In genomic region chr2:30285416-30286181, GRCm38 (mm10) we compare ENCODE assay signal across 8 mouse cellular contexts. TPM values are rescaled to one million over a fixed set of nuclear protein-coding genes. Genes with fewer than 3 reads are reported as not detected.
DNase-seq lines count a peak whose midpoint lies in the region; ATAC-seq and TF ChIP-seq lines count a peak whose summit lies in the region.

No protein-coding gene starts in this region.

- no peaks in the 10 kb centered on the region for H3K9me3 ChIP-seq in embryonic facial prominence, embryonic 14.5 days (ENCODE audit: control insufficient read depth, low read length)
- H3K9me3 ChIP-seq in hindbrain, embryonic 13.5 days = no peaks in the 10 kb centered on the region
- no peaks in the 10 kb centered on the region for H3K9me3 ChIP-seq in megakaryocyte, embryonic 14.5 days

- intact Hi-C loops in gastrocnemius, adult 2 months (cut with DNase I) = loop anchor here (5.0 kb wide), 1 partner anchor 72 kb away; the partner anchor contains the start of gene Sh3glb2

- H3K4me3 ChIP-seq in gastrocnemius, adult 2 months = peak overlapping the region; percentile 99
- H3K4me3 ChIP-seq in embryonic facial prominence, embryonic 14.5 days (ENCODE audit: low read depth, low read length) = peak overlapping the region; percentile 95
- H3K4me3 ChIP-seq in hindbrain, embryonic 13.5 days = peak overlapping the region; percentile 98
- H3K4me3 ChIP-seq in megakaryocyte, embryonic 14.5 days (replicated peaks) = peak overlapping the region; percentile 99

- peak overlapping the region; percentile 95 for H3K9ac ChIP-seq in embryonic facial prominence, embryonic 14.5 days (ENCODE audit: low read depth, low read length)
- peak overlapping the region; percentile 94 for H3K9ac ChIP-seq in hindbrain, embryonic 13.5 days

- TF ChIP-seq CTCF in gastrocnemius, adult 2 months (IDR thresholded peaks at IDR 0.05) = no peak

- H3K36me3 ChIP-seq in embryonic facial prominence, embryonic 14.5 days (ENCODE audit: control insufficient read depth, insufficient read depth, low read length) = 0 out of 2 replicates have a peak, but pooled peaks cover 3% of the 10 kb centered on the region
- H3K36me3 ChIP-seq in hindbrain, embryonic 13.5 days = peaks cover 18% of the 10 kb centered on the region
- H3K36me3 ChIP-seq in megakaryocyte, embryonic 14.5 days (replicated peaks; ENCODE audit: low read length) = peaks cover 23% of the 10 kb centered on the region

- H3K4me2 ChIP-seq in embryonic facial prominence, embryonic 14.5 days (ENCODE audit: low read depth, low read length) = peak overlapping the region; percentile 93
- peak overlapping the region; percentile 85 for H3K4me2 ChIP-seq in hindbrain, embryonic 13.5 days

- H3K27me3 ChIP-seq in embryonic facial prominence, embryonic 14.5 days (replicated peaks; ENCODE audit: control insufficient read depth, insufficient read depth, low read length) = no peaks in the 10 kb centered on the region
- H3K27me3 ChIP-seq in hindbrain, embryonic 13.5 days = no peaks in the 10 kb centered on the region
- H3K27me3 ChIP-seq in megakaryocyte, embryonic 14.5 days (replicated peaks) = no peaks in the 10 kb centered on the region

- H3K4me1 ChIP-seq in embryonic facial prominence, embryonic 14.5 days (ENCODE audit: control insufficient read depth, insufficient read depth, low read length) = peaks cover 15% of the 10 kb centered on the region
- H3K4me1 ChIP-seq in hindbrain, embryonic 13.5 days (replicated peaks) = peaks cover 26% of the 10 kb centered on the region
- H3K4me1 ChIP-seq in megakaryocyte, embryonic 14.5 days = peaks cover 52% of the 10 kb centered on the region

- H3K27ac ChIP-seq in gastrocnemius, adult 2 months = peak overlapping the region; percentile 92
- H3K27ac ChIP-seq in embryonic facial prominence, embryonic 14.5 days (replicated peaks; ENCODE audit: low read depth, low read length) = peak overlapping the region; percentile 28; the same call in 1 of the 2 replicates
- H3K27ac ChIP-seq in hindbrain, embryonic 13.5 days = peak overlapping the region; percentile 73

- peak; percentile 20 for ATAC-seq in CD4-positive, CD25-positive, alpha-beta regulatory T cell, adult 4 months
- ATAC-seq in embryonic facial prominence, embryonic 14.5 days (ENCODE audit: low read depth) = peak; percentile 54
- peak; percentile 78 for ATAC-seq in hindbrain, embryonic 13.5 days (ENCODE audit: low FRiP score)

- WGBS in embryonic facial prominence, embryonic 14.5 days = 15% methylated on average over 36 of the region's 38 CpGs
- 17% methylated on average over 38 of the region's 38 CpGs for WGBS in hindbrain, embryonic 13.5 days

- DNase-seq in gastrocnemius, adult 2 months = peak; percentile 32
- no peak for DNase-seq in gastrocnemius, postnatal 10 days
- DNase-seq in embryonic facial prominence, embryonic 14.5 days (ENCODE audit: low spot score) = no peak
- DNase-seq in adrenal gland, adult 8-10 months = no peak
- no peak for DNase-seq in cerebellum, postnatal 36 days

RNA-seq across cellular contexts. Expression of gene Dolk, which starts 0.5 kb away (rescaled TPM):
- 10 to 100 TPM; 20.2 to 21.0 TPM for total RNA-seq in gastrocnemius, adult 2 months (2021)
- 10 to 100 TPM; 17.3 to 18.3 TPM for total RNA-seq in gastrocnemius, postnatal 10 days (2021)
- 10 to 100 TPM; 11.3 to 12.8 TPM for polyA plus RNA-seq in CD4-positive, CD25-positive, alpha-beta regulatory T cell, adult 4 months (2017; shearing (Covaris generic))
- polyA plus RNA-seq in embryonic facial prominence, embryonic 14.5 days (2014; fragmentation: Nextera tagmentation; extraction: Ambion mirVana) = 30.2 and 30.8 TPM in 2 replicates
- 33.7 TPM in 2 replicates for polyA plus RNA-seq in hindbrain, embryonic 13.5 days (2015; fragmentation: Nextera tagmentation; extraction: Ambion mirVana)
- polyA plus RNA-seq in megakaryocyte, embryonic 14.5 days (2012; ENCODE audit: insufficient read depth, low replicate concordance) = 1.9 and 7.1 TPM in 2 replicates
- 10 to 100 TPM; 31.2 to 42.7 (median 37.6) TPM for total RNA-seq in adrenal gland, adult 8-10 months (2022)

RNA-seq across cellular contexts. Expression of gene Nup188, which starts 0.6 kb away (rescaled TPM):
- 1 to 10 TPM; 8.4 to 9.9 TPM for total RNA-seq in gastrocnemius, adult 2 months (2021)
- 10 to 100 TPM; 15.9 to 18.1 TPM for total RNA-seq in gastrocnemius, postnatal 10 days (2021)
- 10 to 100 TPM; 23.3 to 44.4 TPM for polyA plus RNA-seq in CD4-positive, CD25-positive, alpha-beta regulatory T cell, adult 4 months (2017; shearing (Covaris generic))
- 35.4 and 39.4 TPM in 2 replicates for polyA plus RNA-seq in embryonic facial prominence, embryonic 14.5 days (2014; fragmentation: Nextera tagmentation; extraction: Ambion mirVana)
- polyA plus RNA-seq in hindbrain, embryonic 13.5 days (2015; fragmentation: Nextera tagmentation; extraction: Ambion mirVana) = 21.6 and 24.0 TPM in 2 replicates
- polyA plus RNA-seq in megakaryocyte, embryonic 14.5 days (2012; ENCODE audit: insufficient read depth, low replicate concordance) = 72.2 and 120 TPM in 2 replicates
- total RNA-seq in adrenal gland, adult 8-10 months (2022) = 10 to 100 TPM; 28.2 to 33.6 (median 30.2) TPM

RNA-seq across cellular contexts. Expression of gene Gm28038, which starts 4.8 kb away (rescaled TPM):
- 1 to 10 TPM in 1 of 2 experiments, not detected in 1; 1.8 TPM for total RNA-seq in gastrocnemius, adult 2 months (2021)
- not detected for total RNA-seq in gastrocnemius, postnatal 10 days (2021)
- 1 to 10 TPM in 1 of 2 experiments, not detected in 1; 2.4 TPM for polyA plus RNA-seq in CD4-positive, CD25-positive, alpha-beta regulatory T cell, adult 4 months (2017; shearing (Covaris generic))
- not detected in 2 replicates for polyA plus RNA-seq in embryonic facial prominence, embryonic 14.5 days (2014; fragmentation: Nextera tagmentation; extraction: Ambion mirVana)
- not detected in 2 replicates for polyA plus RNA-seq in hindbrain, embryonic 13.5 days (2015; fragmentation: Nextera tagmentation; extraction: Ambion mirVana)
- polyA plus RNA-seq in megakaryocyte, embryonic 14.5 days (2012; ENCODE audit: insufficient read depth, low replicate concordance) = not detected in 2 replicates
- not detected for total RNA-seq in adrenal gland, adult 8-10 months (2022)

RNA-seq across cellular contexts. Expression of gene Phyhd1, which starts 19.6 kb away (rescaled TPM):
- 10 to 100 TPM; 27.8 to 34.5 TPM for total RNA-seq in gastrocnemius, adult 2 months (2021)
- total RNA-seq in gastrocnemius, postnatal 10 days (2021) = 10 to 100 TPM; 11.3 to 12.4 TPM
- polyA plus RNA-seq in CD4-positive, CD25-positive, alpha-beta regulatory T cell, adult 4 months (2017; shearing (Covaris generic)) = 1 to 10 TPM; 2.8 to 4.4 TPM
- 5.4 and 5.7 TPM in 2 replicates for polyA plus RNA-seq in embryonic facial prominence, embryonic 14.5 days (2014; fragmentation: Nextera tagmentation; extraction: Ambion mirVana)
- polyA plus RNA-seq in hindbrain, embryonic 13.5 days (2015; fragmentation: Nextera tagmentation; extraction: Ambion mirVana) = 6.5 and 8.3 TPM in 2 replicates
- polyA plus RNA-seq in megakaryocyte, embryonic 14.5 days (2012; ENCODE audit: insufficient read depth, low replicate concordance) = 6.7 and 11.3 TPM in 2 replicates
- 10 to 100 TPM; 12.0 to 20.7 (median 15.4) TPM for total RNA-seq in adrenal gland, adult 8-10 months (2022)

RNA-seq across cellular contexts. Expression of gene Gm28035, which starts 45.2 kb away (rescaled TPM):
- 1 to 10 TPM; 1.1 to 1.4 TPM for total RNA-seq in gastrocnemius, adult 2 months (2021)
- under 1 TPM; 0.42 to 0.86 TPM for total RNA-seq in gastrocnemius, postnatal 10 days (2021)
- under 1 TPM in 1 of 2 experiments, not detected in 1; 0.25 TPM for polyA plus RNA-seq in CD4-positive, CD25-positive, alpha-beta regulatory T cell, adult 4 months (2017; shearing (Covaris generic))
- polyA plus RNA-seq in embryonic facial prominence, embryonic 14.5 days (2014; fragmentation: Nextera tagmentation; extraction: Ambion mirVana) = 0.06 TPM in 1 of 2 replicates, not detected in the other
- 0.10 and 0.36 TPM in 2 replicates for polyA plus RNA-seq in hindbrain, embryonic 13.5 days (2015; fragmentation: Nextera tagmentation; extraction: Ambion mirVana)
- polyA plus RNA-seq in megakaryocyte, embryonic 14.5 days (2012; ENCODE audit: insufficient read depth, low replicate concordance) = 3.3 and 6.4 TPM in 2 replicates
- total RNA-seq in adrenal gland, adult 8-10 months (2022) = 1 to 10 TPM in 3 of 4 experiments, under 1 TPM in 1; 0.58 to 5.3 (median 2.8) TPM

Comparison
In these comparisons a context has a peak if more than half of its experiments do, and no peak if none do; other contexts are left out.
1. H3K27ac ChIP-seq: peak in every context shown above with its lines; median percentile 92 in gastrocnemius, adult 2 months; 73 in hindbrain, embryonic 13.5 days; 28 in embryonic facial prominence, embryonic 14.5 days.
2. ATAC-seq: peak in every context shown above with its lines; median percentile 78 in hindbrain, embryonic 13.5 days; 54 in embryonic facial prominence, embryonic 14.5 days; 20 in CD4-positive, CD25-positive, alpha-beta regulatory T cell, adult 4 months.